Mouse (Mus musculus) CD8-positive naive resting alpha-beta T cell, adult 2 months (primary cell): ENCODE measurements around the gene Pabpc4.
A peak's percentile ranks its signal among the peaks of the same experiment; 100 is the strongest.
"Not testable (repeated sequence)": the region's sequence is repeated elsewhere in the genome, so short reads cannot be mapped to it uniquely, and the experiment has no call there.

Experiments used
- DNase-seq, 2 experiments: peaks; one replicate each; pipeline ENCODE4 v3.0.0; 2022; ENCODE audit warnings: low read depth in 2 of 2, low spot score in 2 of 2

Pabpc4 gene

DNA sequence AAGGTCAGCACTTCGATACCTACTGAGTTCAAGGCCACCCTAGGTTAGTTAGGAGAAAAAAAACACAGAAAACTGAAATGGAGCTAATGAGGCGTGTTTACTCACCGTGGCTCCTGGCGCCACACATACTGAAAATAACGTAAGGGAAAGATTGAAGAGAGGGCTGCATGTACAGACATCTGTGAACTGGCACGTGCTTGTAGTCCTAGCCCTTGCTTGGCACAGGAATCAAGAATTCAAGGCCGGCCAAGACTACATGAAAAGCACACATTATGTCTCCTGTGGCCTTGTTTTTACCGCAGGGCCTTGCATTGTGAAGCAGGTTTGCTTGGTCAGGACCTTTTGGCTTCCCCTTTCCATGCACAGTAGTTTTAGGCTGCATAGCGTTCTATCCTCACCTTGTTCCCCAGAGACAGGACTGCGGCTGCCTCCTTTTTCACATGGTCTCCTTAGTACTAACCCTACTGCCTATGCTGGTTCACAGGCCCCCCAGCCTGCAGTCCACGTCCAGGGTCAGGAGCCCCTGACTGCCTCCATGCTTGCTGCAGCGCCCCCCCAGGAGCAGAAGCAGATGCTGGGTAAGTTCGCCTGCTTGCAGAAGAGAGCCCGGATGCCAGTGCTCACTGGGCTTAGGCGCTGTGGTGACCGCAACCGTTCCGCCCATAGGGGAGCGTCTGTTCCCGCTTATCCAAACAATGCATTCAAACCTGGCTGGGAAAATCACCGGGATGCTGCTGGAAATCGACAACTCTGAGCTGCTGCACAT is 35.2 kb downstream of the Pabpc4 start:
- DNase-seq: no peak

- no peak for DNase-seq
Observed at GRCm38 (mm10) chr4:123298226-123298625, 36.1 kb downstream of the Pabpc4 start.

DNA sequence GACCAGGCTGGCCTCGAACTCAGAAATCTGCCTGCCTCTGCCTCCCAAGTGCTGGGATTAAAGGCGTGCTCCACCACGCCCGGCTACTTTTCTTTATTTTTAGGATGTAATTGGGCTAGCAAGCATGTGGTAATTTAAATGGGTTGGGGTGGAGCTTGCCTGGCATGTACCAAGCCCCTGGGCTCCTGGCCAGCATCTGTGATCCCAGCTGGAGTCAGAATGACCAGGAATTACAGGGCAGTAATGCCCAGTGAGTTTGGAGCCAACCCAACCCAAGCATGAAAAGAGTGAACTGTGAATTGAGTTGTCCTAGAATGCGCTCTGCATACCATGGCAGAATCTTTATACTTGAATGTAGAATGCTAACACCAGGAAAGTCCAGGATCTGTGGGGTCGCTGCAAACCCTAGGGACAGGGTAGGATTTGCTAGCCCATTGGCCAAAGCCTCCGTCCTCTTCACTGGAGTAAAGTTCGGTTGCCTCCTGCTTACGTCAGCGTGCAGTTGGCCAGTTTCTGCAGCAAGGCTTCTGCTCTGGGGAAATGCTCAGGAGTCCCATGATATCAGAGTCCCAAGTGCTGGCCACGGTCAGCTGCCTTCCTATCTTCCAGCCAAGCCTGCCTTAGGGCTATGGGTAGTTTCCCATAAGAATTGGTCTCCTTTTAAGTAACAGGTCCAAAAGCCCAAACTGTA is 37.0 kb downstream of the Pabpc4 start:
- DNase-seq: no peak

DNA sequence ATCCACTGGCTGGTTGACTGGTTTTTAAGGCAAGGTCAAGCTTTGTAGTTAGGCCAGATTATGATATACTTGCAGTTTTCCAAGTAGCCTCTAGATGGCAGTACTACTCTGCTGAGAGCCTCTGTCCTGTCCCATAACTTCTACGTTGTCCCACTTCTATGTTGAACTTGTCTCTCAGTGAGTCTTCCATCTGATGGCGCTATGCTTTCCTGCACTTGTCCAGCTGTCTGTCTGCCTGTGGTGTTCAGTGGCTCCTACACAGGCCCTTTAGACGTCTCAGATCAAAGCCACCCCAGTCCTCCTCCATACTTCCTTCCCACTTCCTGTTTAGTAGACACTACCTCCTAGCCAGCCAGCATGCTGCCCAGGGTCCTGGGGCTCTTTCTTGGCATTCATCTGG is 43.6 kb downstream of the Pabpc4 start:
- DNase-seq: peak; percentile 22 to 32

DNA sequence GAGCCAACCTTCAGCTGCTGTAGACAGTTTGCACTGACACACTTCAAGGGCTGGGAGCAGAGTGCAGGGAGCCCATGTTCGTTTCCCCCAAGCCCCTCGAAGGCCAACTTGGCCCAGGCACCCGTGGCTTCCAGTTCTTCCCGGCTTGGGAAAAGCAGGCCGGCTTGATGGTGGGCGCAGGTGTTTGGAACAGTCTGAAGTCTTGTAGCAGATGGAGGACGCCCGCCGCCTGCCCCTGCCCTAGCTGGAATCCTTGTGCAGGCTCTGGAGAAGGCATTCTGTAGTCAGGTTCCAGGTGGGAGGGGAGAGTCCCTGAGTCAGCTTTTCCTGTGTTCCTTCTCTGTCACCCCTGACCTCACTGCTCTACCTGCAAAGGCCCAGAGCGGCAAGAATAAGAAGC is 44.8 kb downstream of the Pabpc4 start:
- DNase-seq: no peak

DNA sequence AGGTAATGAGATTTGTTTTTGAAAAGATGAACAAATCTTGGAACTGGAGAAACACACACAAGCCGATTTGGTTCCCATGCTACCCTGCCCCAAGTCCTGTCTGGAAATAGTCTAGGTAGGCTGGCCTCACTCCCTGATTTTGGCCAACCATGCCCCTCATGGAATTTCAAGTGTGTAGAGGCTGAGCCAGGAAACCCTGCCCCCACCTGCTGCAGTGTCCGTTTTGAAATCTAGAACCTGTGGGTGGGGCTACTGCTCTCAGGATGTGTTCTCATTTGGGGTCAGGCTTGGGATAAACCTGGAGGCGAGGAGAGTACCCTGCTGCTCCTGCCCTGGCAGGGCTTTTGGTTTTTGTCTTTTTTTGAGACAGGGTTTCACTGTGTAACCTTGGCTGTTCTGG is 46.1 kb downstream of the Pabpc4 start:
- DNase-seq: no peak

GRCm38 (mm10) chr4:123311845-123312244 is 49.7 kb downstream of the Pabpc4 start:
- DNase-seq: no peak

GRCm38 (mm10) chr4:123313010-123313409 is 50.9 kb downstream of the Pabpc4 start:
- no peak for DNase-seq

DNA sequence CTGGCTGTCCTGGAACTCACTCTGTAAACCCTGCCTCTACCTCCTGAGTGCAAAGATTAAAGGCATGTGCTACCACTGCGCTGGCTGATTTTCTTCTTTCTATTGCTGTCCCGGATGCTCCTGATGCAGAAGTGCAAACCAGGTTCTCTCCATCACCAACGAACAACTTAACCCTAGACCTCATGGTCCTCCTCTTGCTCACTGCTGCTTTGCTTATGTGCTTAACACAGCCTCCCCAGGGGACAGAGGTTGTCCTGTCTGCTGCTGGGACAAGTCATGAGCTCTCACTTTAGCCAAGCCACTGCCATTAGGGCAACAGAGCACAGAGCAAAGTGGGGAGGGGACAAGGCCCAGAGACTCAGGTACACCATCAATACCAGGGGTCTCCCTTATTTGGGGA is 52.3 kb downstream of the Pabpc4 start:
- DNase-seq: no peak

DNA sequence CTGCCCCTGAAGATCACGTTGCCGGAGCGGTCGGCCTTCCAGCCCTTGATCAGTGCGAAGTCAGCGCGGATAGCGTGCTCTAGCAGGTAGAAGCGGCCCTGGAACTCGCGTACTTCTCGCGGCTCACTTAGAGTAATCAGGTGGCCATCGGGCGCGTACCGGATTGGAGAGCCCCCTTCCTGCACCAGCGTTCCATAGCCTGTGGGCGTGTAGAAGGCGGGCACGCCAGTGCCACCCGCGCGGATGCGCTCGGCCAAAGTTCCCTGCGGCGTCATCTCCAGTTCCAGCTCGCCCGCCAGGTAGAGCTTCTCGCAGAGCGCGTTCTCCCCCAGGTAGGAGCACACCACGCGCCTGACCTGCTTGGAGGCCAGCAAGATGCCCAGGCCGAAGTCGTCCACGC is 60.8 kb downstream of the Pabpc4 start:
- DNase-seq: not testable (repeated sequence)

DNA sequence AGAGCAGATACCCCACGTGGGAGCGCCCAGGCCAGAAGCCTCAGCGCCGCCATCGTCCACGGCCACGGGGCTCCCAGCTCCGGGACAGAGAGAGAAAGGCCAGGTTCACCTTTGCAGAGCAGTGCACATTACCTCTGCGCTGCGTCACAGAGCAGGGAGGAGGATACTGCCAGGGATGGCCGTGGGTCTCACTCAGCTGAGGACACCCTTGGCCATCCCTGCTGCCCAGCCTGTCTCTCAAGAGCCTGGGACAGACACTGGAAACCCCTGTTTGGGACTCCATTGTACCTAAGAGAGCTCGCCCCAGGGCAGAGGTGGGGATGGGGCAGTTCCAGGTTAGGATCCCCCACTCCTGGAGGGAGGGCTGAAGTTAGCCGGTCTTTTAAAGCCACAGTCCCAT is 61.4 kb downstream of the Pabpc4 start, which contains the start of gene Oxct2a:
Oxct2a (minus strand) TSS at position 101 of the 400 bp plus-strand sequence.
- DNase-seq: no peak

GRCm38 (mm10) chr4:123326087-123326486 is 63.9 kb downstream of the Pabpc4 start:
- DNase-seq: no peak

GRCm38 (mm10) chr4:123327630-123328029 is 65.5 kb downstream of the Pabpc4 start:
- DNase-seq: no peak

DNA sequence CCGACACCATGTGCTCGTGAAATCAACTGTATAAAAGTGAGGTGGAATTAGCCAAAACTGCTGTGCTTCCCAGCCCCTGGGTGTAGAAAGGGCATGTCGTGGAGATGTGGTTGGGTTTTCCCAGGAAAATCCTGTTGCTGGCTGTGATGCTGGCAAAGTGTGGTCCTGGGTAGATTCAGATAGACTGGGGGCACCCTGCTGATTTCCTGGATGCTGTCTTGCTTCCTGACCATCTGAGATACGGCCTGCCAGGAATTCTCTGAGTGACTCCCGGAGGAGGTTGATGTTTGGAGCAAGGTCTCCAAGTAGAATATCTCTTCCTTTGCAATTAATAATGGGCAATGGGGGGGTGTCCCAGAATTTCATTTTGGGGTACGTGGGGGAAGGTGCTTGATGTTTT is 66.8 kb downstream of the Pabpc4 start:
- no peak for DNase-seq

DNA sequence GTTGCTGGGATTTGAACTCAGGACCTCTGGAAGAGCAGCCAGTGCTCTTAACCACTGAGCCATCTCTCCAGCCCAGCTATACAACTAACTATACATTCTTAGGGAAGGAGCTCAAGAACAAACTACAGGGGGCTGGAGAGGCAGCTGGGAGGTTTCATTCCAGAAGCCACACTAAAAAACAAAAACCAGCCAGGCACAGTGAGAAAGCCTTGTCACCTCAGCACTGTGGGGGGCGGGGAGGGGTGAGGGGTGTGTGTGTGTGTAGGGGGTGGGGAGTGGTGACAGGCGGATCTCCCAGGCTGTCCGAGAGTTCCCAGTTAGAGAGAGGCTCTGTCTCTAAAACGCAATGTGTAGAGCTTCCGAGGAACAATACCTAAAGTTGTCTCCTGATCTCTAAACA is 69.2 kb downstream of the Pabpc4 start:
- no peak for DNase-seq

- not testable (repeated sequence) for DNase-seq
Observed at GRCm38 (mm10) chr4:123331961-123332360, 69.8 kb downstream of the Pabpc4 start.

- no peak for DNase-seq
Observed at GRCm38 (mm10) chr4:123333151-123333550, 71.0 kb downstream of the Pabpc4 start.

DNA sequence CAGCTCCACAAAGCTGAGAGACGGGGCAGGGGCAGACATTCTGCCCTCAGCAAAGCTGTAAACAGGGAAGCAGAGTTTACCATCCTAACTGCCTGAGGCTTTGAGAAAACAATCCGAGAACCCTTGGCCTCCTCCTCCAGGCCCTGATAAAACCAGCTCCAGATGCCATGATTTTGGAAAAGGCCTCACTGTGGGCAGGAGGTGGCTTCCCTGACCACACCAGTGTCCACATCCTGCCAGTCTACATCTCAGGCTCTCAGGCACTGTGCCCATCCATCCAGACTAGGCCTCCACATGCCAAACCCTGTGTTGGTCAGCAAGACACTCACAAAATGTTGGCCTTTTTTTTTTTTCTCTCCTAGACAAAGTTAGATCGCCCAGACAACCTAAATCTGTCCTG is 72.0 kb downstream of the Pabpc4 start:
- no peak for DNase-seq

GRCm38 (mm10) chr4:123335244-123335643 is 73.1 kb downstream of the Pabpc4 start:
- not testable (repeated sequence) for DNase-seq

- no peak for DNase-seq
Observed at GRCm38 (mm10) chr4:123335796-123336585, 73.8 kb downstream of the Pabpc4 start.

GRCm38 (mm10) chr4:123337693-123338092 is 75.5 kb downstream of the Pabpc4 start:
- DNase-seq: no peak

DNA sequence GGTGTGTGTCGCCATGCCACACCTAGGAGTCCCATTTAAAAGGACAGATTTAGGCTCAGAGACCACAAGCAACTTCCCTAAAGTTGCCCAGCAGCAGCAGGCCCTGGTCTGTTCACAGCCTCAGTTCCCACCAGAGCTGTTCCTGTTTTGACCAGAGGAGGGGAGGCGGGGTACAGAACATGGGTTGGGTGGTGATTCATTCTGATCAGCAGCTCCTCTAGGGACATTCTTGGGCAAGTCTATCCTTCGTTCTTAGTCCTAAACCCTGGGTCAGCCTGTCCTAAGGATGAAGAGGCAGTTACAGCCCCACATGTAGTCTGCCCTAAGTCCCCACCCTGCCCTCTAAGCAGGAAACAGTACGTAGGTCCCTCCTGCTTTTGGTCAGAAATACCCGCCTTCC is 78.1 kb downstream of the Pabpc4 start:
- no peak for DNase-seq
